Mouse (Mus musculus): ENCODE data around the gene Sprtn.

GRCm38 (mm10) chr8:124932435-124932834 lies 34.7 kb downstream of the Sprtn start:
- TF ChIP-seq CTCF (IDR thresholded peaks at IDR 0.05; ENCODE audit: low read depth) (no peak), EP300 (IDR thresholded peaks at IDR 0.05; ENCODE audit: low read depth) (no peak)

All from liver, embryonic 14.5 days (tissue).